Mouse (Mus musculus) limb, embryonic 13.5 days (tissue): ENCODE results near the gene Tars2. TPM values are rescaled to one million over a fixed set of nuclear protein-coding genes. Genes with fewer than 3 reads are reported as not detected.

ENCODE experiments used
- ATAC-seq: fragments of 200-750 bp; cut with Nextera tagmentation; 2 replicates; pipeline ENCODE4 v1.8.0; 2017; ENCODE audit warnings: low read depth, moderate number of reproducible peaks, moderate TSS enrichment; ENCODE audit not compliant: low FRiP score
- H3K27ac ChIP-seq: fragments of 300-500 bp; sonication (generic); 2 replicates; pipeline ENCODE4 v1.5.1; 2015; ENCODE audit warnings: inconsistent platforms, mild to moderate bottlenecking, moderate library complexity
- H3K27me3 ChIP-seq: fragments of 300-500 bp; sonication (generic); 2 replicates; pipeline ENCODE4 v1.6.1; 2015; ENCODE audit warnings: mild to moderate bottlenecking, inconsistent platforms
- H3K36me3 ChIP-seq: fragments of 300-500 bp; sonication (generic); 2 replicates; pipeline ENCODE4 v1.6.1; 2015; ENCODE audit warnings: inconsistent platforms, mild to moderate bottlenecking, moderate library complexity
- H3K4me1 ChIP-seq: fragments of 300-500 bp; sonication (generic); 2 replicates; pipeline ENCODE4 v1.6.1; 2015; ENCODE audit warnings: inconsistent platforms
- H3K4me2 ChIP-seq: fragments of 300-500 bp; sonication (generic); replicated peaks from 2 replicates; pipeline ENCODE4 v1.6.1; 2015; ENCODE audit warnings: inconsistent platforms, mild to moderate bottlenecking, moderate library complexity
- H3K4me3 ChIP-seq: fragments of 300-500 bp; sonication (generic); 2 replicates; pipeline ENCODE4 v1.5.1; 2015; ENCODE audit warnings: moderate library complexity, mild to moderate bottlenecking, inconsistent platforms
- H3K9ac ChIP-seq: fragments of 300-500 bp; sonication (generic); 2 replicates; pipeline ENCODE4 v1.6.1; 2015; ENCODE audit warnings: mild to moderate bottlenecking, inconsistent platforms
- H3K9me3 ChIP-seq: fragments of 300-500 bp; sonication (generic); 2 replicates; pipeline ENCODE4 v1.6.1; 2016; ENCODE audit warnings: inconsistent platforms
- WGBS: fragments of 180-500 bp; shearing (Covaris S2); methylation state at CpG from one replicate; pipeline ENCODE4 v1.1.7; 2015; 5-methylcytosine and 5-hydroxymethylcytosine counted together
- polyA plus RNA-seq: library from polyadenylated mRNA; unstranded; fragments of >200 nt; fragmentation: Nextera tagmentation; extraction: Ambion mirVana; gene quantifications from 2 replicates; pipeline ENCODE4 v1.2.1, GENCODE M21; 2015

The Tars2 gene
- polyA plus RNA-seq, 1 experiment from 2014 or later, result 47.8 TPM

- no peak overlapping the region for H3K27ac ChIP-seq
- no peaks in the 10 kb centered on the region for H3K9me3 ChIP-seq
- no peak overlapping the region for H3K9ac ChIP-seq
- no peaks in the 10 kb centered on the region for H3K4me1 ChIP-seq
- H3K4me2 ChIP-seq, result no peak overlapping the region
- ATAC-seq, result no peak
- H3K27me3 ChIP-seq, result no peaks in the 10 kb centered on the region
- H3K36me3 ChIP-seq, result peaks cover 39% of the 10 kb centered on the region
- H3K4me3 ChIP-seq, result no peak overlapping the region
- 82% methylated on average over 4 of the region's 4 CpGs for WGBS
Measured at GRCm38 (mm10) chr3:95761771-95762170, 1.8 kb upstream of the Tars2 start.

DNA sequence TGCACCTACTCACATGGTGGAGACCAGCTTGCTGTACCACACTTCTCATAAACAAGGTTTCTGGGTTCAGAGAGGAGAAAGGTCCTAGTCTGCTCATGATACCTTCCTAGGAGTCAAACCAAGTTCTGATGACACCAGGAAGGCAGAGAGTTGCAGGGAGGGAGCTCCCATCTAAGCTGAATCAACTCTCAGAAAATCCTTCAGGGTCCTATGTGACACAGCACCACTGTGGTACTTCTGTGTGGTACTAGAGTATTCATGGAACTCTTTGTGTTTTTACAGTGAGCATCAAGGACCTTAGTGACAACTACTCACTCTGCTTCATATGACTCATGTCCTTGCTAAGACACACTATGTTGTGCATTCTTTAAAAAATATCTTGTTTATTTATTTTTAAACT is 650 bp upstream of the Tars2 start:
- H3K36me3 ChIP-seq, result peaks cover 28% of the 10 kb centered on the region
- no peak for ATAC-seq

DNA sequence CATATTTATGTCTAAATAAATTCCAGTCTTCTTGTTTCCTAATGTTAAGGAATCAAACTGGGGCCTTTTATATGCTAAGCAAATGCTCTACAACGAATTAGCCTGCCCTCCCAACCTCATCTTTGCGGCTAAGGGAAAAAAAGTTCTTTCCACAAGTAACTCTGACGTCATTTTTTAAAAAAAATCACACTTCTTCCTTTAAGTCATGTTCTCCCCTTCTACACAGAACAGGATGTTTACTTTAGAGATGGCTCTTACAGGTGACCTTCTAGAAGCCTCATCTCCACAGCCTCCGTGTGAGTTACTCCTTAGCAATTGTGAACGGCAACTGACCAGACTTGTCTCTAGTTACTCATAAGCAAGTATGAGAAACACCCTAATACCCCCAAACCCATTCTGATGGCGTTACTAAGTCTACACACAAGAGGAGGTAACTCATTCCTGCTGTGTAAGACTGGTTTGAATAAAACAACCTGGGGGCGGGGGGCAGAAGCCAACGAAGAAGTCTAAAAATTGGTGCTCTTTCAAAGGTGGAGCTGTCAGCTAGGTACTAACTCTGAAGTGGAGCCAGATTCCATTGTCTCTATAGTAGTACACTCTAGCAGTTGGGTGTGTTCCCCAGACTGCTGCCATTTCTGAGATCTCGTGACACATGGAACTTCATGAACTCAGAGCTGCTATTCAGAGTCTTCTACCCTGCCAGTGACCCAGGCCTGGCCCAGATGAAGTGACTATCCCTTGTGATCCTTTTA is 1.4 kb downstream of the Tars2 start:
- no peak for ATAC-seq
- Histone ChIP-seq H3K27me3 (no peaks in the 10 kb centered on the region), H3K4me3 (no peak overlapping the region), H3K9ac (no peak overlapping the region), H3K36me3 (peaks cover 8% of the 10 kb centered on the region), H3K9me3 (no peaks in the 10 kb centered on the region), H3K4me1 (peaks cover 4% of the 10 kb centered on the region; the same call in 1 of the 2 replicates), H3K4me2 (no peak overlapping the region), H3K27ac (no peak overlapping the region)
- WGBS, result 52% methylated on average over 9 of the region's 9 CpGs

More for the DNA sequence above, 650 bp upstream of the Tars2 start:
- Histone ChIP-seq H3K27ac (no peak overlapping the region), H3K4me2 (no peak overlapping the region), H3K4me3 (no peak overlapping the region), H3K27me3 (no peaks in the 10 kb centered on the region), H3K9me3 (no peaks in the 10 kb centered on the region), H3K9ac (no peak overlapping the region), H3K4me1 (no peaks in the 10 kb centered on the region)

DNA sequence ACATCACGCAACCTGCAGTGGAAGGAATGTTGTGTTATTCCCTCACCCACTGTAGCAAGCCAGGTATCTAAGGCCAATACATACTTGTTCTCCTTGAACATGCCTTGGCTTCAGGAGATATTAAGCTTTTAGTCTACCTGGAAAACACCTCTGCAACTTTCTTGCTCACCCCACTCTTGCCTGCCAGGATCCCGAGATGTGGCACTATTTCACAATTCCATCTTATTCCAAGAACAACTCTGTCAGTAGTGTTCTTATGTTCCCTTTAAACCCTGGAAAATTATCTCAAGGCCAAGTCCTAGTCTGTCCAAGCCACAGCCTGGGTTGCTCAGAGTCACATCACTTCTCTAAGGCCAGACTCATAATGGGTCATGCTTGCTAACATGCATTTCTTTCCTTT is 3.2 kb downstream of the Tars2 start:
- no peak overlapping the region for H3K9ac ChIP-seq
- WGBS, result 91% methylated on average over 2 of the region's 2 CpGs
- peaks cover 5% of the 10 kb centered on the region; the same call in 1 of the 2 replicates for H3K4me1 ChIP-seq

DNA sequence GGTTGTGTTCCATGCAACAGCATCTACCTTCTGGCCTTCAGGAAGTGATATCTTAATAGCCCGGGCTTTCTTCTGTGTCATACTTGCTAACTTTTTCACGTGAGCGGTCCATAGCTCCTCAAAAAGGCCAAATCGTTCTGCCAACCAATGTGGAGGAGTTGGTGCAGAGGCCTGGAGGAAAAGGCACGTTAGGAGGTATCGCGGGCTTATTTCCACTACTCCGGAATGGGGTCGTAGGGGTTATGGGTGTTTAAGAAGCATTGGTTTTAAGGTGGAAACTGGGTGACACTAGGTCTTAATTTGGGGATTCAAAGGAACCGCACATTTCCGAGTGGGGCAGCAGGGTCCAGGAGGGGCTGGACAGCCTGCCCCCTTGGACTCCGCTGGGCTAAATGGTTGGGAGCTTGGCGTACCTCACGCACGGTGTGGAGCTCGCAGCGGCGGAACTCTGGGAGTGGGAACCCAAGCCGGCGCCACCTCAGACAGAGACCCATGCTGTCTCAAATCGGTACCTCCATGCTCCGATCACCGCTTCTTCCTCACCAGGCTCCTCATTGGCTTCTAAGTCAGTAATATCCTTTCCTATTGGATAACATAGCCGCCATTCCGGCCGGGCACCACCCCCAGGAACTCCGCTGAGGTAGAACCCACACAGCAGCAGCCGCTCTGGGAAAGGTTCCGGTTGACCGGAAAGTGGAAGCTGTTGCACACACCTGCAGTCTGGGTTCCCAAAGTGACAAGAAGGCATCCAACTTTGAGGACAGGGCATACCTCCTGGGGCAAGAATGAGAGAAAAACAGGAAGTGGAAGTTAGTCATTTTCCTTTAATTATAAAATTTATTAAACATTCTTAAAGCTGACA is 5.4 kb downstream of the Tars2 start:
- peaks cover 5% of the 10 kb centered on the region; the same call in 1 of the 2 replicates for H3K4me1 ChIP-seq
- H3K9ac ChIP-seq, result peak overlapping the region; percentile 85
- WGBS, result under 1% methylated on average over 30 of the region's 30 CpGs
- peak; percentile 97 for ATAC-seq
- peak overlapping the region; percentile 88 for H3K4me3 ChIP-seq
- H3K9me3 ChIP-seq, result no peaks in the 10 kb centered on the region
- peaks cover 34% of the 10 kb centered on the region for H3K36me3 ChIP-seq
- peak overlapping the region; percentile 85 for H3K4me2 ChIP-seq
- no peaks in the 10 kb centered on the region for H3K27me3 ChIP-seq
- peak overlapping the region; percentile 63; the same call in 1 of the 2 replicates for H3K27ac ChIP-seq

More for the DNA sequence above, 3.2 kb downstream of the Tars2 start:
- ATAC-seq, result no peak
- Histone ChIP-seq H3K4me3 (no peak overlapping the region), H3K9me3 (no peaks in the 10 kb centered on the region), H3K27me3 (no peaks in the 10 kb centered on the region), H3K27ac (no peak overlapping the region), H3K36me3 (peaks cover 14% of the 10 kb centered on the region), H3K4me2 (no peak overlapping the region)

GRCm38 (mm10) chr3:95752935-95753334 is 7.1 kb downstream of the Tars2 start:
- Histone ChIP-seq H3K9ac (no peak overlapping the region), H3K9me3 (no peaks in the 10 kb centered on the region), H3K4me1 (peaks cover 5% of the 10 kb centered on the region; the same call in 1 of the 2 replicates), H3K27ac (no peak overlapping the region), H3K4me2 (no peak overlapping the region), H3K4me3 (no peak overlapping the region), H3K27me3 (no peaks in the 10 kb centered on the region), H3K36me3 (peaks cover 51% of the 10 kb centered on the region)
- WGBS, result 70% methylated on average over 3 of the region's 3 CpGs
- ATAC-seq, result no peak

GRCm38 (mm10) chr3:95740406-95740805 is 19.6 kb downstream of the Tars2 start:
- Histone ChIP-seq H3K4me3 (no peak overlapping the region), H3K9me3 (no peaks in the 10 kb centered on the region), H3K9ac (no peak overlapping the region), H3K27ac (no peak overlapping the region; the same call in 1 of the 2 replicates), H3K36me3 (peaks cover 87% of the 10 kb centered on the region), H3K4me1 (no peaks in the 10 kb centered on the region), H3K27me3 (no peaks in the 10 kb centered on the region), H3K4me2 (no peak overlapping the region)
- no peak for ATAC-seq
- 71% methylated on average over 8 of the region's 8 CpGs for WGBS

DNA sequence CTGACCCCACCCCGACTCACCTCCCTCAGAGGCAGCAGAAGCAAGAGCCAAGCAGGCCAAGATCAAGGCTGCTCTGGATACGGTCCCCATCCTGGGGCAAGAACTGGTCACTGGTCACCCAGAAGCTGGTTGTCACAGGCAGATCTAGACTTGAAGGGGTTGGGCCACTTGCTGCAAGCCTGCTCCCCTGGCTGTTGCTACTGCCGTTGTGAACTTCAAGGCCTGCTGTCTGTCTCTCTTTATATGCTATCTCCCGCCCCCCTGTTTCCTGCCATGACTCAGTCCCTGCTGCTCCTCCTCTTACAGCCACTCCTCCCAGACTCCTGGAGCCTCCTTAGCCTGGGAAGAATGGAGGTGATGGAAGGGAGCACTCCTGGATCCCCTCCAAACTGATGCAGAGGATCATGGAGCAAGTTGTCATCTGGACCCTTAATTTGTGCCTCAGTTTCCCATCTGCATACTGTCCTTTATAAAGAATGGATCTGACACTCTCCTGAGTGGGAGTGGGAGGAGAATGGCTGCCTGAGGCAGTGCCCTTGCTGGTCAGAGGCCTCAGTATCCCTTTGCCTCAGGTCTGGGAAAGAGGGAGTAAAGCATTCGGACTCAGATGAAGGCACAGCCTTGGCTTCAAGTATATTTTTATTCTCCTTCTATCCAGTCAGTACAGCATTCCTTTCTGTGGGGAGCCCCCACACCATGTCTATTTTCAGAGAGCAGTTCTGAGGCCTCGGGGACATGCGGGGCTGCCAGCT is 20.5 kb downstream of the Tars2 start, which contains the start of gene Ecm1:
Gene Ecm1, minus strand, starts transcription at position 217 of the 752 bp plus-strand sequence.
- Histone ChIP-seq H3K9me3 (no peaks in the 10 kb centered on the region), H3K4me3 (no peak within 1 kb of the TSS), H3K4me2 (no peak within 1 kb of the TSS), H3K9ac (no peak within 1 kb of the TSS), H3K27ac (no peak within 1 kb of the TSS; the same call in 1 of the 2 replicates), H3K27me3 (no peaks in the 10 kb centered on the region), H3K4me1 (no peaks in the 10 kb centered on the region), H3K36me3 (peaks cover 82% of the 10 kb centered on the region)
- WGBS, result 70% methylated on average over 7 of the region's 7 CpGs
- no peak; the same call in 1 of the 2 replicates for ATAC-seq

- no peaks in the 10 kb centered on the region for H3K27me3 ChIP-seq
- H3K4me3 ChIP-seq, result no peak overlapping the region
- no peaks in the 10 kb centered on the region for H3K9me3 ChIP-seq
- H3K27ac ChIP-seq, result no peak overlapping the region
- no peaks in the 10 kb centered on the region for H3K4me1 ChIP-seq
- H3K4me2 ChIP-seq, result no peak overlapping the region
- WGBS, result 82% methylated on average over 12 of the region's 12 CpGs
- H3K36me3 ChIP-seq, result peaks cover 39% of the 10 kb centered on the region
- no peak for ATAC-seq
- no peak overlapping the region for H3K9ac ChIP-seq
Measured at GRCm38 (mm10) chr3:95735071-95735670, 24.8 kb downstream of the Tars2 start.

DNA sequence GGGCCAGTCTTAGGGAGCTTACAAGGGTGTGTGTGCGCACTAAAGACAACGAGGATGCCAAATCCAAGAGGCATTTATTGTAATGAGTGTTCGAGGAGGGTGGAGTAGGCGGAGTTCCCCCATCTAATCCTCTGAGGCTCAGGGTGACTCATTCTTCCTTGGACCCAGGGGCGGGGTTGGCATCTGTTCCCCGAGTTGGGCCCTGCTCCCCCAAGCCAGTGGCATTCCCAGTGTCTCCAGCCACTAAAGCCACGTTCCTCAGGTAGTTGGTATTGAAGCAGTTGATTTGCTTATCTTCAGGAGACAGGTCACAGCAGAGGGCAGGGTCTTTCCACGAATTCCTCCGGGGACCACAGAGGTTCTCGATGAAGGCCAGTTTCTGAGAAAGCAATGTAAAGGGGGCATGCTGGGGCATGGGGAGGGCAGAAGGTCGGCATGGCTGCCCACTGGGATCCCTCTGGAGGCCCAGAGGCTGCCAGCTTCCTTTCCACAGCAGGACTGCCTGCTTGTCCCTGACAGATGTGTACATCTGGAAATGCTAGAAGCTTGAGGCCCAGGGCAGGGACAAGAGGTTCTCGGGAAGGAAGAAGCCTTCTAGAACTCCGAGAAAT is 25.8 kb downstream of the Tars2 start:
- Histone ChIP-seq H3K4me3 (no peak overlapping the region), H3K27ac (no peak overlapping the region), H3K9me3 (no peaks in the 10 kb centered on the region), H3K4me1 (no peaks in the 10 kb centered on the region), H3K9ac (no peak overlapping the region), H3K36me3 (peaks cover 29% of the 10 kb centered on the region), H3K4me2 (no peak overlapping the region), H3K27me3 (no peaks in the 10 kb centered on the region)
- no peak for ATAC-seq
- WGBS, result 79% methylated on average over 13 of the region's 13 CpGs
